Mouse (Mus musculus): ENCODE data around the gene Csk. TPM values are rescaled to one million over a fixed set of nuclear protein-coding genes. Genes with fewer than 3 reads are reported as not detected.

The Csk gene
- polyA plus RNA-seq, 2 experiments from 2014 or later: 110 to 150 TPM

DNA sequence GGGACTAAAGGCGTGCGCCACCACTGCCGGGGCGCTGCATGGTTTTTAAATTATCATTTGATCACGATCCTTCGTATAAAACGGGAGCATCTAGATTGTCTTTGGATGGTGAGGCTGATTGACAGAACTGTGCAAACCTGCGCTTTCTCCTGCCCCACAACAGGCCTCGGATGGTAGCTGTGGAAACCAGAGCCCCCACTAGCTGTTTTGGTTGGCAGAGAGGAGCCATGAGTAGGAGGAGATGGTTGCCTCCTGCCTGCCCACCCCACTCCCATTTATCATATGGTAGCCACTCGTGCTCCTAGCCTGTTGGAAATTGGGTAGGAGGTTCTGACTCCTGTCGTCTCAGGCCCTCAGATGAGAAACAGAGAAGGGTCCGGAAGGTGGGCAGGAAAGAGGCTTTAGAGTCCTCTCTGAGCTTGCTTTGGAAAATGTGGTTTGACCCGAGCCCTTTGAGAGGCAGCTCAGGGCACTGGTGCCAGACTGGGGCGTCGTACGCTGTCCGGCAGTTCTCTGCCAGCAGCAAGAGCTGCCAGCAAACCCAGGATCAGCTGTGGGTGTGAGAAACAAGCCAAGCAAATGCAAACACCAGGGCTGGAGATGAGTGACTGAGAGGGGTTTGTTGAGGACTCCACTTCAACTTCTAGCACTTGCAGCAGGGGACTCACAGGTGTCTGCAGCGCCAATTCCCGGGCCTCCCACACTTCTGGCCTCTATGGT lies 3.4 kb upstream of the Csk start:
- ATAC-seq: no peak

DNA sequence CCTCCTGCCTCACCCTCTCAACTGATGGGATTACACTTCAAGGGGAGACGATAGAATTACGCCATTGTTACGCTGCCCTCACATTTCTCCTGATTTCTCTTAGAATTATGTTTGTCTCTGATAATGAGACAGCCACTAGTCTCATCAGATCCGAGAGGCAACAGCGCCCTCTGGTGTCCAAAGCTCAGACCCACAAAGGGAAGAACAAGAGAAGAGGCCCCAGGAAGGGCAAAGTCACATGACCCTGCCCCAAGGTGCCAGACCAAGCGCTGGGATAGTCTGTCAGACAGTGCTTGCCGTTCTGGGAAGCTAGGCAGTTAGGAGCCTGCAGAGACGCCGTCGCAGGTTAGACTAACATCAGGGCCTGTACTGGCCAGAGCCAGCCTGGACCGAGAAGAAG lies 2.3 kb upstream of the Csk start:
- peak; percentile 75 for ATAC-seq

DNA sequence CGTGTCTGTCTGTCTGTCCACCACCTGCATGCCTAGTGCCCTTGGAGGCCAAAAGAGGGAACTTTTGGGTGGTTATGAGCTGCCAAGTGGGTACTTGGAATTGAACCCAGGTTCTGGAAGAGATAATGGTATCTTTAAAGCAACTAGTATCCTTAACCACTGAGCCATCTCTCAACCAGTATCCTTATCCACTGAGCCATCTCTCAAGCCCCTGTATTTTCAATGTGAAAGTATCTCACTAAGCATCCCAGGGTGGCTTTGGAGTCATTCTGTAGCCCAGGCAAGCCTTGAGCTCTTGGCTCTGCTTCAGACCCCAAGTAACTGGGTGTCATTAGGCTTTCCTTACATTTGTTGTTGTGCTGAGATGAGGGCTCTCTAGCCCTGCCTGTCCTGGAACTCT lies 1.5 kb upstream of the Csk start:
- no peak for ATAC-seq

DNA sequence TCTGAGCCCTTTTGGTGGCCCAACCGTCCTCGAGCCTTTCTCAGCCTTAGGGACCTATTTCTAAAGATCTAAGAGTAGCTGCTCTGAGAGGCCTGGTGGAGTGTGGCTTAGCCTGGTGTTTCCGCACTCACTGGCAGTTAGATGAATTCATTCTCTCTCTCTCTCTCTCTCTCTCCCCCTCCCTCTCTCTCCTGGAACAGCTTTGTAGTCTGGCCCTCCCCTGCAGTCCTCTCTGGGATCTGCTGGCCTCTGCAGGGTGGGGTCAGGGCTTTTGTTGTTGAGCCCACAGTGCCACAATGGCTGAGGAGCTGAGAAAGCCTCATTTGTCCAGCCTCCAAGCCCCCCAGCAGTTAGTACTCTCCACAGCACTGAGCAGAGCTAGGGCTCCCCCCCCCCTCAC lies 576 bp downstream of the Csk start:
- ATAC-seq: no peak

DNA sequence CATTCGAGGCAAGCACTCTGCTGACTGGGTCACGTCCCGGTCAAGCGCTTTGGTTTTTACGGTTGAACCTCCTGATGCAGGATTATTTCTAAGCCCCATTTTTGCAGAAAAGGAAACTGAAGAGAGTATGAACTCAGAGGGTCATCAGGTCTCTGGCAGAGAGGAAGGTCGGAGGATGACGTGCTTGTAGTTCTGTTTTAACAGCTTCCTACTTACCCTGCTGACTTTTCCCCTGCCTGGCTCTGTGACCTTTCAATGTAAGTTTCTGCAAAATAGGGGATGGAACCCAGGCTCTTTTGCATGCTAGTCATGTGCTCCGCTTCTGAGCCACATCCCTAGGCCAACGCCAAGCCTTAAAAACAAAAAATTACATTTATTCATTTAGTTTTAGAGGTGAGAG lies 1.1 kb downstream of the Csk start:
- peak; percentile 24 for ATAC-seq

DNA sequence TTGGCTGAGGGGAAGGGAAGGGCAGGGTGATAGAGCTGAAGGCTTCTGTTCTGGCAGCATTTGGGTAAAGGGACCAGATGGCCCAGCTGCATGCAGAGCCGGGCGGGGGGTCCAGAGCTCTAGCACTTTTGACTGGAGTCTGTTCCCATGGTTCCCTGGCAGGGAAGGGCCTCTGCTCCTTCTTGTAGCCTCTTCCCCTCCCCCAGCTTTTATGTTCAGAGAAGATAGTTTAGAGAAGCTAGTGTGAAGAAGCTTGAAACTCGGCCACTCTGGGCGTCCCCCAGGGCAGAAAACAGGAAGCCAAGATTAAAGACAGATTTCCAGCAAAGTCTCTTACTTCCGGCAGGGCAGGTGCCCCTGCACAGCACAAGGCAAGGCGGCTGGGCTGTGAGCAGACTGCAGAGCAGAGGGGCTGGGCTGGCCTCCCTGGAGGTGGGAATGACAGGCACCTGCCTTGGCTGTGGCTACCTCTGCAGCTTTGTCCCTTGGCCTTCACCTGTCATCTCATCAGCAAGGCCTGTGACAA lies 2.6 kb downstream of the Csk start:
- peak; percentile 46 for ATAC-seq

DNA sequence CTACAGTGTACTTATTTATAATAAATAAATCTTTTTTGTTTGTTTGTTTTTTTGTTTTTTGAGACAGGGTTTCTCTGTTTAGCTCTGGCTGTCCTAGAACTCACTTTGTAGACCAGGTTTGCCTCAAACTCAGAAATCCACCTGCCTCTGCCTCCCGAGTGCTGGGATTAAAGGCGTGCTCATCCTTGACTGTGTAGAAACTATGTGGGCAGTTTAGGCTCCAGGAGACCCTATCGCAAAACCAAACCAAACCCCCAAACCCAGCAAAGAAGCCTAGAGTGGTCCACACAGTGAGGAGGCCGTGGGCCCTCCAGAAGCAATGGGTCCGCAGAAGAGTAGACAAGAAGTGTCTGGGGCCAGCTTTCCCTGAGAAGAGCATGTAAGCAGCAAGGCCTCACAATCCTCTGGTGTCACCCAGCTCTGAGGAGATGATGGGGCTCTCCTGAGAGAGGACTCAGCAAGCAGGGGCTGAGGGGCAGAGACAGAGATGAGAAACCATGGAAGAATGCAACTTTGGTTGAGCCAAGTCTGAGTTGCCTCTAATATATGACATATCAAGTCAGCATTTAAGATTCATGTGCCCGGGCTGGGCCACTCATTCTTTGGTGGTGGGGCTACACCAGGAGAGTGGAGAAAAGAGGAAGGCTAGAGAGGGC lies 3.2 kb downstream of the Csk start:
- ATAC-seq: no peak

DNA sequence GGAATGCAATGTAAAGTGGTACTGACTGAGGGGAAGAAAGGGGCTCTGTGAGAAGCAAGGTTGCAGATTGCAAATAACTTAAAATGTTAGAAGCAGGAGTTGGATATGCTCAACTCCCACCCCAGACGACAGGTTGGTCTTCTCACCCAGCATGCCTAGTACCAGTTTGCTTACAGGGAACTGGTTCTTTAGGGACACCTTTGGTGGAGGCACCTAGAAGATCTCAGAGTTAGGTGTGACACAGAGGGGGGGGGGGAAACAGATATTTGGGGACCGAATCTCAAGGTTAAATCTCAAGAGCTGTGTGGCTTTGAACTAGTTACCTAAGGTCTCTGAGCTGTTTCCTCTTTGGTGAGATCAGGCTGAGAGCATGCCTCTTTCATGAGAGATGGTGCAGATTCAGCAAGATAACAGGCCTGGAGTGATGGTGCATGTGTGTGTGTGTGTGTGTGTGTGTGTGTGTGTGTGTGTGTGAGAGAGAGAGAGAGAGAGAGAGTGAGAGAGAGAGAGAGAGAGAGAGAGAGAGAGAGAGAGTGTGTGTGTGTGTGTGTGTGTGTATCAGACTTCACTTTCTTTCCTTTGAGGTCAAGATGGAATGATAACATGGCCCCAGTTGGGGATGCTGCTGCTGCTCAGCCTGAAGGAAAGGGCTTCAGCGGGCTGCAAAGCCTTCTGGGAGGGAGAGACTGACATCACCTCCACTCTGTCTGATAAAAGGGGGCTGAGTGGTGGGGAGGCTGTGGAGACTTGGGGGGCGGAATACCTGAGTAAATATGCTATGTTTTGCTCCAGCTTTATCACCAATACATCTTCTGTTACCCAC lies 5.9 kb downstream of the Csk start:
- peak; percentile 46 for ATAC-seq

DNA sequence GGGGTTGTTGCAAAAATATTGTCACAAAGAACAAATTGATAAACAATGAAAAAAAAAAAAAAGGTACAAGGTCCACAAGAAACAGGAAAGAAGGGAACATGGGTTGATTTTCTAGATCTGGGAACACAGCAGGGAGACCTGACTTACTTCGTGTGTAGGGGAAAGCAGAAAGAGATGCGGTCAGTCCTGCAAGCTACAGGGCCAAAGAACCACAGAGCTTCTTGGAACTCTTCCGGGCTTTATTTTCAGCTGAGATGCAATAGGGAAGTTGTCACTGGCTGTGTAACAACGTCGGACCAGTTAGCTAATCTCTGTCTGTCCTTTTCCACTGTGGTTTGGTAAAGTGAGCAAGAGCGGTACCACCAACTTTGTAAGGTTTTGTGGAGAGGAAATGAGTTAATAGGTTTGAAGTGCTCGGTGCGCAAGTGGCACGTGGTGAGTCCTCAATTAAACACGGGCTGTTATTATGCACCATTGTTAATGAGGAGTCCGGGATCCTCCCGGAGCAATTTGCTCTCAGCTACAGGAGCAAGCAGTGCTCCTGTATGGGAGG lies 6.8 kb downstream of the Csk start:
- ATAC-seq: peak; percentile 49

DNA sequence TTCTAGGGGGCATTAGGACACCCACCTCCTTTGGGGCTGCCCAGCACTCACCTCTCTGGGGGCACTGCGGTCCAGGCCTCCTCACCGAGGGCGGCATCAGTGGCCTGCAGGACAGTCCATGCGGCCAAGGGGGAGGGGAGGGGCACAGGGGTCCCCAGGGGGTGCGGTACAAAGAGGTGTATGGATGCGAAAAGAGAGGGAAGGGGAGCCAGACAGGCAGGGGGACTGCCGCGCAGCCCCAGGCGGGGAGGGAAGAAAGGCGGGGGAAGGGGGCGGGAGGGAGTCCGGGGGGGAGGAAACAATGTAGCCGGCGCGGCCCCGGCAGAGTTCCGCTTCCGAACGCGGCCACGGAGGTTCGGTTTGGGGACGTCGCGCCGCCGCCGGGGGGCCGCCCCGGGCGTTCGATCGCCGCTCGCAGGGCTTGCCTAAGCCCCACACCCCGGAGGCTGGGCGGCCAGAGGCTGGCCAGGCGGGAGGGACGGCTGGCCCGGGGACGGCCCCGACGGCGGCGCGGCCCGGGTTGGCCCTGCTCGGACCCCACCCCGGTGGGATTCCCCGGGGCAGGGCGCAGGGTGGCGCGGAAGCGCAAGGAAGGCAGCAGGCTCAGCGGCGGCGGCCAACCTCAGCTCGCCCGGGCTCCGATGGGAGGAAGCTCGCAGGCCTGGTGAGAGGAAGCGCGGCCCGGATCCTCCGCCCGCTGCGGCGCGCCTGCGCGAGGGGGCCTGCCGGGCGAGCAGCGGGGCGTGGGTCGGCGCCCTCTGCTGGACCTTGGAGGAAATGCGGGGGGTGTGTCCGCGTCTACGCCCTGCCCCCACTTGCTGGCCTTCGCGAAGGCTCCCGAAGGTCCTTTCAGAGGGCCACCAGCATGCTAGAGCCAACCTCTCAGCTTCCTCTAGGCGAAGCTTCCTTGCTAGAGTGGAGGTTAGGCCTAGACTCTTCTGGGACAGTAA lies 8.2 kb downstream of the Csk start:
- peak; percentile 56 for ATAC-seq

DNA sequence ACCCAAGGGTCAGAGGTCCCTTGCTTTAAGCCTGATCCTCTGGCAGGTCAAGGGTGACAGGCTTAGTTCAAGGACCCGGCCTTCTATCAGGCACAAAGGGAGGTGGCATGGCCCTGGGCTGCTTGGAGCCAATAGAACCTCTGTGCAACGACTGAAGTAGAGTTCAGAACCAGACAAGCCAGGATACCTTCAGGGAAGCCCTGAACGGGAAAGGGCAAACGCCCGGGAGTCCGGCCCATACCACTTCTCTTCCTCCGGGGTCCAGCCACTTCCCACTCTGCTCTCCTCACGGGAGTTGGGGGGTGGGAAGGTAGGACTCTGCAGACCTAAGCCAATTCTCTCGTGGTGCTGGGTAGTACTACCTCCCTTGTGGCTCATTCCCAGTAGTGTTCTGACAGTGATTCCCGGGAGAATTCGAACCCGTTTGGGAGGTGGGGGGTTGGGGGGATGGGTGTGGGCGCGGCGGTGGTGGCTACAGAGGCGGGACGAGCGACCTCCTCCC lies 8.9 kb downstream of the Csk start:
- no peak for ATAC-seq

DNA sequence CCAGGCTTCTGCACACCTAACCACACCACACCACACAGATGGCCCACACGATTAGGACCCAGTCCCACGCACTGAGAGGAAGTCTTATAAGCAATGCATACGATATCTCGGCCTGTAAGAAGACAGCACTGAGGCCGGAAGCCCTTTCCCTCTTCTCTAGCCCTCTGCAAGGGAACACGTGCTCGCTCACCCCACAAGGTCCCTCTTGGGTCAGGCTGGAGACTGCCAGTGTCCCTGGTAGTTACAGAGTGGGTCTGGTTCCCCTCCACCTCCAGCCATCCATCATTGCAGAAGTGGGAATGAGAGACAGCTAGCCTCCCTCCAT lies 9.6 kb downstream of the Csk start:
- ATAC-seq: no peak

DNA sequence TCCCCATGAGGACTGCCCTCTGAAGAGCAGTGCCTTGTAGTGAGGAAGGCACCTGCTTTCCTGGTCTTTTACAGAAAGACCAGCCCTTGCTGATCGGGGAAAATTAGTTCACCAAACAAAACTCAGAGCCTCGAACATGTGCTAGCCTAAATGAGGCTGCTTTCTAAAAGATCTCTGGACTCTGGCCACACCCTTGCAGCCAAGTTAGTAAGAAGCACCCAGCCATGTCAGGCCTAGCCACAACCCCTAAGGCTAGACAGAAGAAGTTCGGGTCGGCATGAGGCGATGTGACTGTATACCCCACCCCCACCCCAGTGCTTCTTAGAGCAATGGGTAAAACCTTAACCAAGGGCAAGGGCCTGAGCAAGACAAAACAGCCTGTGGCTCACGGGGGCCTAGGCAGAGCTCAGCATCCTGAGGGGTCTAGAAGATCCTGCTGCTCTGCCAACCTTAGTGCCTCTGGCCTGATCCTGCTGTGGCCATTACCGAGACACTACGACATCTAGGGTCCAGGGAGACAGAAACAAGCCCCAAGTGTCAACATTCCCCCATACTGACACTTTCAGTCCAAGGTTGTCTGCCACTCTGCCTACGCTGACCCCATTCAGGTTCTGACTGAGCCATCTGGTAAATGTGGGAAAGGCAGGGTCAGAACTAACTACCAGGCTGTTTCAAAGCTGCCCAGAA lies 10.1 kb downstream of the Csk start:
- no peak for ATAC-seq

DNA sequence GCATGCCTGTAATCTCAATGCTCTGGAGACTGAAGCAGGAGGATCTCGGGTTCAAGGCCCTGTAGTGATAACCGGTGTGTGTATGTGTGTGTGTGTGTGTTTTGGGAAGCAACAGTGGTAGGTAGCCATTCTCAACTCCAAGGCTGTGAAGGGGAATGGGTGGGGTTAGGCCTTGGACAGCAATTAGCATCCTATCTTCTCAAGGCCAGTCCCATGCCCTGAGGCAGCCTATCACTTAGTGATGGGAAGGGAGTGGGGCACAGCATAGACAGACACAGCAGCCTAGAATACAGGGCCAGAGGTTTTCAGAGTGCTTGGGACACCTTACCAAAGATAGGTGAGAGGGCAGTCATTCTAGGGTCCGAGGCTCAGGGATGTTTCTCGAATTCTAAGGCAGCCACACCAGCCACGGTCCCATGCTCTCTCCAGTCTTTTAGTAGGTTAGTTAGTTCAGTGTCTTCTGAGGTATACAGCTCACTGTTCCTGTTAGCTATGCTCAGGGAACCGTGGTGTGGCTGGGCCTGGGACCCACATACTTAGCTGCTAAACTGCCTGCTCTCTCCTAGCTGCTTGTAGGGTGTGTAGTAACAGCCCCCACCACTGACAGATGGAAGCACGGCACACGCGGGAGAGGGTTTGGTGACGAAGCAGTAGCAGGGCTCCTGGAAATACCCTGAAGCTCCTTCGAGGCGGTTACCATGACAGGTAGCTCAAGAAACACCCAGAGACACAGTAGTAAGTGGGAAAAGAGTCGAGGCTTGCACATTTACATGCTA lies 11.5 kb downstream of the Csk start:
- no peak for ATAC-seq

DNA sequence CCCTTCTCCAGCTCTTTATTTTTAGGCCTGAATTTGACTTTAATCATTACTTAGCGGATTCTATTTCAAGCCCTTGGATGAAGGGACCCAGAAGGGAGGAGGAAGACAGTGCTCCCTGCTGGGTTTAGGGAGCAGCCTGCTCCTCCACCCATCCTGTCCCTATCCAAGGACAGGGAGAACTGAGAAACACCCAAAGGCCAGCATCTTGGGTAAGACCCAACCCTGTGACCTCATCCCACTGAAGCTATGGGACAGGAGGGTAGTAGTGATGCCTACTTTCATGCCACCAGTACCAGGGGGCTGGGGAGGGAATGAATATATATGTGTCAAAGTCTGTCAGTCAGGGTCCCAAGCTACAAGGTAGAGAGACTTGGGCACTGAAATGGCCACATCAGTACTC lies 12.4 kb downstream of the Csk start:
- no peak for ATAC-seq

DNA sequence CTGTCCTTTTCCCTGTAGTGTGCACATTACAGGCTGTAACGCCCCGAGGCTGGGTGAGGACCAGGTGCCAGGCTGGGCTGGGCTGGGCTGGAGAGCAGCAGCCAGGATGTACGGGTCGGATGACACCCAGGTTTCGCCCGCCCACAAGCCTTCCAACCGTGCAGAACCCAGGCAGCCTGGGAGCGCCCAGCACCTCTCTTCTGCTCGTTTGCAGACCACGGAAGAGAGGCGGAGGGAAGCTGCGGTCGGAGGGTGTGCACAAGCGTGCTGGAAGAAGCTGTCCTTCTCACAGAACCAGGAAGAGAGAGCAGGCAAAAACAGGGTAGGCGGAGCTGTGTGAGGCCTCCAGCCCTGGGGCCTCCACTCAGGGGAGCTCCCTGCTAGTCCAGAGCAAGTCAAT lies 13.0 kb downstream of the Csk start:
- peak; percentile 83 for ATAC-seq

DNA sequence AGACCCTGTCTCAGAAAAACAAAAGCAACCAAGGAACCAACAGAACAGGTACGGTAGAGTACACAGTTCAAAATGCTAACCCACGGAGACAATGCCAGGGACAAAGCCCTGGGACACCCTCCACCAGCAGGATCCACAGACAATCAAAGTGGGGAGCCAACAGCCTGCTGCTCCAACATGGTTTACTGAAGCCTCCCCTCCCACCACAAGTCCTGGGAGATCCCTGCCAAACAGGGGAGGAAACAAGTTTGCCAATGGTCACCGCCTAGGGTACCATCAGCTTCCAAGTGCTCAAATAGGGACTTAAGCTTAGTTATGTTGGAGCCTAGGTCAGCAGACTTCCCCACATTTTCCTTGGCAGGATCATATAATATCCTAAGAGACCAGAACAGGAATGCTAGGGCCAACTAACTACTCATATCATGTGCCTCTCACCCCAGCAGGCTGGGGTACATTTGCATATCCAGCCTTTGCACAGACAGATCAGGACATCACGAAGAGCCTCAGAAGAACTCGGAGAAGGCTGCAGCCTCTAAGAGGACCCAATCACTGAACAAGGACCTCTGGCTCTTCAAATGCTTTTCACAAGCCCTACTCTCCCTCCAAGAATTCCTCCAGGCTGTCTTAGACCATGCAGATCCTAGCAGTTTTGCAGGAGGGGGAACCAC lies 13.6 kb downstream of the Csk start:
- no peak for ATAC-seq

DNA sequence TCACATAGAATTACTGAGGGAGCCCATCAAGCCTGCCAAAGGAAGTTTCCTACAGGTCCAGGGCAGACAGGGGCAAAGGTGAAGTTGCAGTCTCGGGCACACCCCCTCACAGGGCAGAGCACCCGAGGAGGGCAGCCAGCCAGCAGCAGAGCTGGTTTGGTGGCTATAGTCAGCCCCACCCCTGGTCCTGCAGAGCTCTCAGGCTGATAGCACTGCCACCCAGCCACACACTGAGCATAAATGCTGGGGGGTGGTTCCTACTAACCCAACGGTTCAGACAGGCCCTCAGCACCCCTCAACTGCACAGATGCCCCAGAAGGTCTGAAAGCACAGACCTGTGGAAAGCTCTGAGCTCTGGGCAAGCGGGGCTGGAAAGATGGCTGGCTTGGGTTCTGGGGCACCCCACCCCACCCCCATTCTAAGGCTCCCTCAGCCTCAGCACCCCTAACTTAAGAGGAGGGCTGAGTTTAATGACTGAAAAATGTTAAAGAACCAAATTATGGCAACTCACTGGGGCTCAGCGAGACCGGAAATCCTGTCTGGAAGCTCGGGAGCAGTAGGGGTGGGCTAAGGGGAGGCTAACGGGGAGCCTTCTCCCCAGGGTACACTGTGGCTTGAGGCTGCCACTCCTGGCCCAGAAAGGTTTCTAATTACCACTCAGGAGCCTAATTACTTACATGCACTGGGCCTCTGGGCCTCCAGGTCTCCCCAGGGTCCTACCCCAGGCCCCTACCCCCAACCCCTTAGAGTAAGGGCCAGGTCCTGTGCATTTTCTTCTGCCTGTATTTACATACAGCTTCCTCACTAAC lies 14.6 kb downstream of the Csk start:
- no peak for ATAC-seq

DNA sequence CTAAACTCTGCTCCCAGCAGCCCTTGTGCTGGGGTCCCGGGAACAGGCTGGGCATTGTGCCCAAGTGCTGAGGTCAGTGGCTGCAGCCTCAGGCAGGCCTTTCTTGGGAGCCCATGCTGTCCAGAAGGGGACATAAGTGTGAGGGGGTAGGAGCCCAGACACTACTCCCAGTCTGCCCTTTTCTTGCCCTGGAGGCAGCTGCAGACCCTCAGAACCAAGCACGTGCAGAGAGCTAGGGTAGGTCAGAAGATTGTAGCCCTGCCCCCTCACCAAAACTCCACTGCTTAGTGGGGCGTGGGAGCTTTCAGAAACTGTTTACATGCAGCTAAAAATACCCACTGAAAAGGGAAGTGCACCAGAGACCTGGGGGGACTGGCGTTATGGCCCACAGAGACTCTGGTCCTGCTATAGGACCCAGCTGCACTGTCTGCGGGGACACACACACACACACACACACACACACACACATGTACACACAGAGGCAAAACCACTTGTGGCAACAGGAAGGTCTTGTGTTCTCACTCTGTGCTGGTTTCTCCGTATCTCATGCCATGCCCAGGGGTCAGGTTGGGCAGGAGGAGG lies 15.6 kb downstream of the Csk start:
- no peak for ATAC-seq
